Mouse (Mus musculus) lung, adult 2 months (tissue): ENCODE measurements around the gene Psip1. TPM values are rescaled to one million over a fixed set of nuclear protein-coding genes. Genes with fewer than 3 reads are reported as not detected.

Source experiments
- DNase-seq: peaks from one replicate; pipeline ENCODE4 v3.0.0; 2022
- H3K4me1 ChIP-seq: fragments of 200-500 bp; 2 replicates; pipeline ENCODE4 v1.6.1; 2011; ENCODE audit warnings: low read length; ENCODE audit not compliant: control insufficient read depth, insufficient read depth
- H3K4me3 ChIP-seq: fragments of 200-500 bp; replicated peaks from 2 replicates; pipeline ENCODE3; 2011; ENCODE audit warnings: low read depth, mild to moderate bottlenecking, control low read depth, low read length; ENCODE audit errors: extremely low read depth
- CTCF ChIP-seq: fragments of 200-500 bp; IDR thresholded peaks from 2 replicates; pipeline ENCODE4 v1.5.1; 2011; ENCODE audit warnings: mild to moderate bottlenecking, low read length, control low read depth; ENCODE audit not compliant: insufficient read depth
- POLR2A ChIP-seq: fragments of 200-500 bp; IDR thresholded peaks from 2 replicates; pipeline ENCODE4 v1.6.1; 2011; ENCODE audit warnings: low read depth, mild to moderate bottlenecking, control low read depth, low read length, borderline replicate concordance; ENCODE audit errors: extremely low read depth
- WGBS: fragments of 180-500 bp; shearing (Covaris S2); methylation state at CpG from one replicate; pipeline ENCODE4 v1.1.7; 2018; 5-methylcytosine and 5-hydroxymethylcytosine counted together
- polyA plus RNA-seq: library from polyadenylated mRNA; depleted of rRNA; stranded (reverse); fragments of >200 nt; gene quantifications from 2 replicates; pipeline ENCODE4 v1.2.3, GENCODE M21; 2012

The Psip1 gene
- polyA plus RNA-seq, 1 experiment: 18.0 TPM

DNA sequence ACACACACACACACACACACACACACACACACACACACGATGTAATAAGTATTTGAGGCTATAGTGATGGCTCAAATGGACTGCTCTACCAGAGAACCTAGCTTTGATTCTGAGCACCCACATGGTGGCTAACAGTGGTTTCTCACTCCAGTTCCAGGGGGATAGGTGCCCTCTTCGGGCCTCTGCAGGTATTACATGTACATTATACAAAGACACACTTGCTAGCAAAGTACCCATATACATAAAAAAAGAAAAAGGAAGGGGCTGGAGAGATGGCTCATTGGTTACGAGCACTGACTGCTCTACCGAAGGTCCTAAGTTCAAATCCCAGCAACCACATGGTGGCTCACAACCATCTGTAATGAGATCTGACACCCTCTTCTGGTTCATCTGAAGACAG, 57.4 kb downstream of the Psip1 start:
- no peak for DNase-seq
- H3K4me1 ChIP-seq: no peaks in the 10 kb centered on the region; the same call in 1 of the 2 replicates
- H3K4me3 ChIP-seq: no peak overlapping the region
- TF ChIP-seq CTCF (peak; percentile 25; the same call in 1 of the 2 replicates), POLR2A (no peak)
- 90% methylated on average over 4 of the region's 4 CpGs for WGBS

DNA sequence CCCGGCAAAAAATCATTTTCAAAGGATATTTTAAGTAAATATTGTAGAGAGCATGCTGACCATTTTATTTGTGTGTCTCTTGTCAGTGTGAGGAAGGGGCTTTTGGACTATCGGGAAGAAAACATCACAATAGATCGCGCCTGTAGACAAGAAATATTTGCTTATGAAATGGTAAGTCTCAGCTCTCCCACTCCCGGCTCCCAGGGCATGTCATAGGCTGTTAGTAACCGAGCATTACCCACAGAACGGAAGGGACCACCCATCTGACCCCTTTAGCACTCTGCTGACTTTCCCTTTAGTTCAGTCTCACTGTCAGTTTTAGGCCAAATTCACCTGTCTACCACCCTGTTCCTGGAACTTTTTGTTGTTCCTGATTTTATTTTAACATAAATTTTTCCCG, 58.6 kb downstream of the Psip1 start:
- Histone ChIP-seq H3K4me1 (no peaks in the 10 kb centered on the region), H3K4me3 (no peak overlapping the region)
- DNase-seq: no peak
- TF ChIP-seq CTCF (no peak), POLR2A (no peak)
- WGBS: 93% methylated on average over 8 of the region's 8 CpGs

DNA sequence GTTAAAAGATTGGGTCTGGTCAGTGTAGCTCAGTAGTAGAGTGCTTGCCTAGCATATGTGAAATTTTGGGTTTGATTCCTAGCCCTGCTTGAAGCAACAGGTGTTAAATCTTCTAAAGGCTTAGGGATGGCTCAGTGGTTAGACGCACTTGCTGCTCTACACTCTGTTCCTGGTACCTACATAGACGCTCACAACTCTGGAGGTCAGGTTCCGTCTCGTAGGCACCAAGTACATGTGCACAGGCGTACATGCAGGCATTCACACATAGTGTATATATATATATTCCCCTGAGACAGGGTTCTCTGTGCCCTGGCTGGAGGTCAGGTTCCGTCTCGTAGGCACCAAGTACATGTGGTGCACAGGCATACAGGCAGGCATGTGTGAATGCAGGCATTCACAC, 59.1 kb downstream of the Psip1 start:
- 93% methylated on average over 7 of the region's 7 CpGs for WGBS
- H3K4me3 ChIP-seq: no peak overlapping the region
- no peak for TF ChIP-seq POLR2A
- TF ChIP-seq CTCF: no peak
- H3K4me1 ChIP-seq: no peaks in the 10 kb centered on the region
- no peak for DNase-seq

DNA sequence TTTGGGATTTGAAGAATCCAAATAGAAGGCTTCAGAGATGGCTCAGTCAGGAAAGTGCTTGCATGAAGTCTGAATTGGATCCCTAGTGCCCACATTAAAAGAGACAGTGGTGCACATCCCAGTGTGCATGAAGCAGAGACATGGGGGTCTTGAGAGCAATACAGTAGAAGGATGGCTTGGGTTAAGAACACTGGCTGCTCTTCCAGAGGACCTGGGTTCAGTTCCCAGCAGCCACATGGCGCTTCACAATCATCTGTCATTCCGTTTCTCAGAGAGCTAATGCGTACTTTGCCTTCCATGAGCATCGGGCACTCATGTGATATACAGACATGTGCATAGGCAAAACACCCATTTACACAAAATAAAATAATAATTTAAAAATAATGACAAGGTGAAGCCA, 61.1 kb downstream of the Psip1 start:
- 98% methylated on average over 4 of the region's 4 CpGs for WGBS
- H3K4me3 ChIP-seq: no peak overlapping the region
- TF ChIP-seq CTCF (no peak), POLR2A (no peak)
- no peaks in the 10 kb centered on the region for H3K4me1 ChIP-seq
- DNase-seq: no peak

DNA sequence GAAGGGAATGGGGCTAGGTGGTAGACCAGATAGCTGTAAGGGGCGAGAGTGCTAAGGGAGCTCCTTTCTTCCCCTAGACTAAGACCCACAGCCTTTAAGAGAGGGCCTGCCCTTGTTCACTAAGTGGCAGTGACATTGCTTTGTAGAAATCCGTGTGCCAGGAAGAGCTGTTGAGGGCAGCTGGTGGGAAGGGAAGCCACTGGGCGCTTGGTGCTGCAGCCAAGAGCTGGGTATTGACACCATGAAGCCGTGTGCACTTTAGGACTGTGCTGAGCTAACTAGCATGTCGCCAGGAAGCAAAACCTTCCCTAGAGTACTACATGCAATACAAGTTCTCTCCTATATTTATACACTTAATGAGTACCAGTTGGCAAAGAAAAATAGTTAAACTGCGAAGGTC, 62.6 kb downstream of the Psip1 start:
- TF ChIP-seq POLR2A (no peak), CTCF (no peak)
- no peak overlapping the region for H3K4me3 ChIP-seq
- no peak for DNase-seq
- 91% methylated on average over 6 of the region's 6 CpGs for WGBS
- H3K4me1 ChIP-seq: no peaks in the 10 kb centered on the region

DNA sequence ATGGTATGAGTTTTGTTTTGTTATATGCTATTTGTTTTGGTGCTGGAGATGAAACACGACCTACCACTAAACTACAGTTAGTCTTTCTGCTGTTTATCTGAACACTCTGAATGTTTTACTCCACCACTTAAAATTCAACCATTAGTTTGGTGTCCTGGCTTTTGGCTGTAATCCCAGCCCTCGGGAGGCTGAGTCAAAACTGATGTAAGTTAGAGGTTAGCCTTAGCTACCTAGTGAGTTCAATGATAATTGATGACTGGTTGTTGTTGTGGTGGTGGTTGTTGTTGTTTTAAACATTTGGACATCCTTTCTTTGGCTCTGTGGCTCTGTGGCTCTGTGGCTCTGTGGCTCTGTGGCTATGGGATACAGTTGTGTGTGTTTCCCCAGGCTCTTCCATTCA, 67.5 kb downstream of the Psip1 start:
- WGBS: 43% methylated on average over 2 of the region's 2 CpGs
- no peak overlapping the region for H3K4me3 ChIP-seq
- TF ChIP-seq POLR2A (no peak), CTCF (no peak)
- peaks cover 2% of the 10 kb centered on the region; the same call in 1 of the 2 replicates for H3K4me1 ChIP-seq
- no peak for DNase-seq

DNA sequence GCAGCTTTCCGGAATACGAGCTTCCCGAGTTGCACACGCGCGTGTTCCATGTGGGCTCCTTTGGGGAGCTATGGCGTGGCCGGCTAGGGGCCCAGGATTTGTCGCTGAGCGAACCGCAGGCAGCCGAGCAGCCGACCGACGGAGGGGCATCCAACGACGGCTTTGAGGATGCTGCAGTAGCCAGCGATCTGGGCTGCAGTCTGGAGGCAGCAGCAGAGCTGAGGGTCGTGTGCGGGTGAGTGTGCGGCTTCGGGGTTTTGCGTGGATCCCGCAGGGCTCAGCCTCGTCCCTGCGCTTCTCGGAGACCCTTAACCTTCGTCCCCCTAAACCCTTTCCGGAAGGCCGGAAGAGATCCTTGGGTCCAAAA, 68.5 kb downstream of the Psip1 start:
- Histone ChIP-seq H3K4me3 (peak overlapping the region; percentile 94), H3K4me1 (peaks cover 2% of the 10 kb centered on the region; the same call in 1 of the 2 replicates)
- under 1% methylated on average over 30 of the region's 30 CpGs for WGBS
- no peak for DNase-seq
- TF ChIP-seq POLR2A (no peak), CTCF (no peak)

DNA sequence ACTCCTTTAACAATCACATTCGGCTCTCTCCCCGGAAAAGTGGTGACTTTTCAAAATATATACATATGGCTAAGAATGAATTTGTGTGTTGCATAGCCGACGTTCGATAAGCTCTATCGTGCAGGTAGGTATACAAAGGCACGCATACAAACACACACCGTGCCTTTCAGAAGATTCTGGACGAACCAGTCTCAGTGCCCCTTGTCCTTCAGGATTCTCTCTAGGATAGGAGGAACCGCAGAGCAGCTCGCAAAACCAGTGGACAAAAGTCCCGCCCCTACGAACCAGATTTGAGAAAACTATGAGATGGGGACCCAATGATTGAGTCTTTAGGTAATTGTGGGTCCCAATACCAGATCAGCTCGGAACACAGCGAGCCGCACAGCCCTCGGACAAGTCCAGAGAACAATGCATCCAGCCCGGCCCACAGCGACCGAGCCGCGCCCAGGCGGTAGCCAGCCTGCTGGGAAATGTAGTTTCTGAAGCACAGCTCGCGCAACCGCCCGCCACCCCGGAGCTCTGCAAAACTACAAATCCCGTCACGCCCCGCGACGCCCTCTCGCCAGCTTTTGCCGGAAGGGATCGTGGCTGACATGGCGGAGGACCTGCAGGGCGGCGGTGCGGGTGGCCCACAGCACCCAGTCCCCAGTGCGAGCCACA, 69.0 kb downstream of the Psip1 start, which contains the start of gene Snapc3:
Snapc3 (plus strand) TSS at position 565 of the 660 bp plus-strand sequence.
- peak; percentile 81; the same call in 1 of the 2 replicates for TF ChIP-seq POLR2A
- TF ChIP-seq CTCF: no peak
- peak; percentile 93 for DNase-seq
- peaks cover 2% of the 10 kb centered on the region; the same call in 1 of the 2 replicates for H3K4me1 ChIP-seq
- H3K4me3 ChIP-seq: peak within 1 kb of the TSS; percentile 94
- under 1% methylated on average over 41 of the region's 41 CpGs for WGBS

DNA sequence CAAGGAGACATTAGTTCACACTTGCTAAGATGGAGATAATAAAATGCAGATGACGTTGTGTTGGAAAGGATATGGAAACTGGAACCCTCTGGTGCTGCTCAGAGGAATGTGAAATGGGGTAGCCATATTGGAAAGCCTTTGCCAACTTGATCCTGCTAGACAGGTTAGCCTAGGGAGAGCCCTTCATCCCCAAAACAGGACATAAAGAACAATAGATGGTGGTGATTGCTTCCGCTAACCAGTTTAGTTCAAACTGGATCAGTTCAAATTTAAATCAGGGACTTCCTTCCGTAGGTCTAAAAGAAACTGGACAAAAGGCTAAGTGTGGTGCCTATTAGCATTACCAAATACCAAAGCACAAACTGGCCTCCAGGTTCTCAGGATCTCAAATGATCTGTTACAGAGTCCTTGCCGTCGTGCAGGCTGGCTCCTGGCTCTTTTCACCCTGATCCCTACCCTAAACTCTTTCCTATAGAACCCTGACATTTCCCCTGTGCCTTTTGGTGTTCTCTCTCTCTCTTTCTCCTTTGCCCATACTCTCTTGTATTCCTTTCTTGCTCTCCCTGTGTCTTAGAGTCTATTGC, 71.9 kb downstream of the Psip1 start:
- Histone ChIP-seq H3K4me3 (no peak overlapping the region), H3K4me1 (peaks cover 2% of the 10 kb centered on the region; the same call in 1 of the 2 replicates)
- no peak for DNase-seq
- WGBS: 87% methylated on average over 5 of the region's 5 CpGs
- TF ChIP-seq POLR2A: no peak
- TF ChIP-seq CTCF: no peak

DNA sequence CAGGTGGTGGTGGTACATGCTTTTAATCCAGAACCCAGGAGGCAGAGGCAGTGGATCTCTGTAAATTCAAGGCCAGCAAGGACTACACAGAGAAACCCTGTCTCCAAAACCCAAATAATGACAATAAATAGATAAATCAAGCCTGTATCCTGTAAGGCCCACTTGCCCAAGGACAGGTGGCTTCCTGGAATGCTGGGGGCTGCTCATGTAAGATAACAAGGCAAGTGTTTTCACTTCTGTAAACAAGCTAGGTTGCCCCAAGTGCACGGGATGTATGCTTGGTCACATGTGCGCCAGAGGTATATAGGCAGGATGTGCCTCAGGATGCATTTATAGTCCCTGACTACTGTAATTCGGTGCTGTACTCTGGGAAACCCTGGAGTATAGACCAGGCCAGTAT, 74.2 kb downstream of the Psip1 start:
- no peak for TF ChIP-seq CTCF
- TF ChIP-seq POLR2A: no peak
- 0 out of 2 replicates have a peak, but pooled peaks cover 2% of the 10 kb centered on the region for H3K4me1 ChIP-seq
- no peak overlapping the region for H3K4me3 ChIP-seq
- DNase-seq: no peak
- 48% methylated on average over 3 of the region's 3 CpGs for WGBS

DNA sequence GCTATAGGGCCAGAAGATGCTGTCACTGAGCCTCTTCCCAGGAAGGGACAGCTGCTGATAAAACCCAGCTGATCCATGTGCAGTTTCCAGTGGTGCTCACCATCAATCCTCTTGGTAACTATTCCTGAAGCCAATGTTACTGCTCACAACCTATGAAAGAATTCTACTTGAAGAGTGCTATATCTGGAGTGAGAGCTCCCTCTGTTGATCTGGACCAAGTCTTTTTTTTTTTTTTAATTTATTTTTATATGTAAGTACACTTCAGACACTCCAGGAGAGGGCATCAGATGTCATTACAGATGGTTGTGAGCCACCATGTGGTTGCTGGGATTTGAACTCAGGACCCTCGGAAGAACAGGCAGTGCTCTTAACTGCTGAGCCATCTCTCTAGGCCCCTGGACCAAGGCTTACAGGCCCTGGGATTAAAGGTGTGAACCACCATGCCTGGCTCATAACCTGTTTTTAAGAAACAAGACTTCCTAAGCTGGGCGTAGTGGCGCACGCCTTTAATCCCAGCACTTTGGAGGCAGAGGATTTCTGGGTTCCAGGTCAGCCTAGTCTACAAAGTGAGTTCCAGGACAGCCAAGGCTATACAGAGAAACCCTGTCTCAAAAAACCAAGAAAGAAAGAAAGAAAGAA, 76.3 kb downstream of the Psip1 start:
- no peak for TF ChIP-seq CTCF
- no peak for TF ChIP-seq POLR2A
- Histone ChIP-seq H3K4me3 (no peak overlapping the region), H3K4me1 (no peaks in the 10 kb centered on the region)
- 95% methylated on average over 4 of the region's 4 CpGs for WGBS
- DNase-seq: no peak
